Mouse (Mus musculus) cerebellum, postnatal 10 days (tissue): Measurements from ENCODE around the gene Tmsb10.

Source experiments
- DNase-seq, 2 experiments: peaks; one replicate each; pipeline ENCODE4 v3.0.0; 2021; ENCODE audit warnings: mixed read lengths in 2 of 2

The Tmsb10 gene

GRCm38 (mm10) chr6:72955517-72956198 lies 2.9 kb downstream of the Tmsb10 start:
- DNase-seq, result peak; percentile 43 to 58

GRCm38 (mm10) chr6:72954786-72955185 lies 3.8 kb downstream of the Tmsb10 start:
- no peak for DNase-seq

- DNase-seq, result no peak
Measured at GRCm38 (mm10) chr6:72952967-72953366, 5.6 kb downstream of the Tmsb10 start.

- DNase-seq, result no peak
Measured at GRCm38 (mm10) chr6:72952221-72952620, 6.3 kb downstream of the Tmsb10 start.

GRCm38 (mm10) chr6:72949161-72949756 lies 9.3 kb downstream of the Tmsb10 start:
- DNase-seq, result no peak

- no peak for DNase-seq
Measured at GRCm38 (mm10) chr6:72948392-72948791, 10.2 kb downstream of the Tmsb10 start.

GRCm38 (mm10) chr6:72947960-72948359 lies 10.6 kb downstream of the Tmsb10 start:
- peak; percentile 25 to 37 for DNase-seq

GRCm38 (mm10) chr6:72940493-72940892 lies 18.1 kb downstream of the Tmsb10 start:
- peak; percentile 81 to 88 for DNase-seq

- no peak for DNase-seq
Measured at GRCm38 (mm10) chr6:72937859-72938258, 20.7 kb downstream of the Tmsb10 start.

- no peak for DNase-seq
Measured at GRCm38 (mm10) chr6:72937430-72937829, 21.1 kb downstream of the Tmsb10 start.

- DNase-seq, result no peak
Measured at GRCm38 (mm10) chr6:72932955-72933354, 25.6 kb downstream of the Tmsb10 start.

GRCm38 (mm10) chr6:72931533-72931932 lies 27.0 kb downstream of the Tmsb10 start:
- DNase-seq, result no peak

GRCm38 (mm10) chr6:72929795-72930398 lies 28.7 kb downstream of the Tmsb10 start:
- DNase-seq, result no peak

GRCm38 (mm10) chr6:72926755-72927482 lies 31.6 kb downstream of the Tmsb10 start:
- DNase-seq, result peak; percentile 38 to 50

- no peak for DNase-seq
Measured at GRCm38 (mm10) chr6:72926031-72926430, 32.5 kb downstream of the Tmsb10 start.

- no peak for DNase-seq
Measured at GRCm38 (mm10) chr6:72923381-72923780, 35.2 kb downstream of the Tmsb10 start.

GRCm38 (mm10) chr6:72921081-72921480 lies 37.5 kb downstream of the Tmsb10 start:
- DNase-seq, result no peak

GRCm38 (mm10) chr6:72918510-72919033 lies 40.0 kb downstream of the Tmsb10 start:
- no peak for DNase-seq

- no peak for DNase-seq
Measured at GRCm38 (mm10) chr6:72916330-72916729, 42.2 kb downstream of the Tmsb10 start.

- DNase-seq, result no peak
Measured at GRCm38 (mm10) chr6:72914087-72914749, 44.3 kb downstream of the Tmsb10 start.

GRCm38 (mm10) chr6:72911261-72911660 lies 47.3 kb downstream of the Tmsb10 start:
- DNase-seq, result peak; percentile 14 to 19
